Mouse (Mus musculus): ENCODE data around the gene Olfr702. TPM values are rescaled to one million over a fixed set of nuclear protein-coding genes. Genes with fewer than 3 reads are reported as not detected.

Olfr702 gene
- polyA plus RNA-seq, 1 experiment = not detected

DNA sequence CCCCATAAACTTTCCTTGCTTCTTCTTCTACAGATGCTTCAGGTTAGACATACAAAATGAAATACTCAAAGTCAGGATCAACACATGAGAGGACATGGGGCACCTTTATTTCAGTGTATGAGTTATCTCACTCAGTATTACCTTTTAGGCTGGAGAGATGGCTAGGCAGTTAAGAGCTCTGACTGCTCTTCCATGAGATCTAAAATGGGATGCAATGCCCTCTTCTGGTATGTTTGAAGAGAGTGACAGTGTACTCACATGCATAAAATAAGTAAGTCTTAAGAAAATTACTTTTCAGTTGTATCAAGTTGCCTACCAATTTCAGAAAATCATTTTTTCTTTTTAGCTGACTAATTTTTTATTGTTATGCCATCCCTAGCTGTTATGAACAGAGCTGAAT is 45.4 kb downstream of the Olfr702 start:
- no peaks in the 10 kb centered on the region for H3K4me1 ChIP-seq (ENCODE audit: control insufficient read depth, insufficient read depth, low read length)

More for the DNA sequence above, 45.4 kb downstream of the Olfr702 start:
- no peak overlapping the region for H3K27ac ChIP-seq (ENCODE audit: insufficient read depth, low read depth, low read length)
- no peak overlapping the region for H3K4me3 ChIP-seq (ENCODE audit: insufficient read depth, low read depth, low read length)
- TF ChIP-seq CTCF (IDR thresholded peaks at IDR 0.05; ENCODE audit: insufficient read depth, low read depth, low read length) (no peak), POLR2A (IDR thresholded peaks at IDR 0.05; ENCODE audit: insufficient read depth, low read depth, low read length) (no peak)

Other genes starting within 250 kb of the Olfr702 start
- gene Olfr693, start 153.3 kb downstream of the Olfr702 start, polyA plus RNA-seq (2012; ENCODE audit: insufficient read depth, insufficient read length, low replicate concordance, missing spikeins) = not detected in 2 replicates
- gene Olfr694, start 142.1 kb downstream of the Olfr702 start, polyA plus RNA-seq (2012; ENCODE audit: insufficient read depth, insufficient read length, low replicate concordance, missing spikeins) = not detected in 2 replicates
- not detected in 2 replicates for gene Olfr695, start 117.5 kb downstream of the Olfr702 start, polyA plus RNA-seq (2012; ENCODE audit: insufficient read depth, insufficient read length, low replicate concordance, missing spikeins)
- not detected in 2 replicates for gene Olfr697, start 91.5 kb downstream of the Olfr702 start, polyA plus RNA-seq (2012; ENCODE audit: insufficient read depth, insufficient read length, low replicate concordance, missing spikeins)
- not detected in 2 replicates for gene Olfr698, start 78.5 kb downstream of the Olfr702 start, polyA plus RNA-seq (2012; ENCODE audit: insufficient read depth, insufficient read length, low replicate concordance, missing spikeins)
- gene Olfr699, start 40.7 kb downstream of the Olfr702 start, polyA plus RNA-seq (2012; ENCODE audit: insufficient read depth, insufficient read length, low replicate concordance, missing spikeins) = not detected in 2 replicates
- gene Olfr700, start 25.1 kb downstream of the Olfr702 start, polyA plus RNA-seq (2012; ENCODE audit: insufficient read depth, insufficient read length, low replicate concordance, missing spikeins) = not detected in 2 replicates
- gene Olfr701, start 19.8 kb downstream of the Olfr702 start, polyA plus RNA-seq (2012; ENCODE audit: insufficient read depth, insufficient read length, low replicate concordance, missing spikeins) = not detected in 2 replicates
- not detected in 2 replicates for gene Olfr703, start 9.5 kb upstream of the Olfr702 start, polyA plus RNA-seq (2012; ENCODE audit: insufficient read depth, insufficient read length, low replicate concordance, missing spikeins)
- gene Olfr704, start 29.3 kb upstream of the Olfr702 start, polyA plus RNA-seq (2012; ENCODE audit: insufficient read depth, insufficient read length, low replicate concordance, missing spikeins) = not detected in 2 replicates
- not detected in 2 replicates for gene Olfr705, start 43.0 kb upstream of the Olfr702 start, polyA plus RNA-seq (2012; ENCODE audit: insufficient read depth, insufficient read length, low replicate concordance, missing spikeins)
- gene Olfr706, start 54.3 kb upstream of the Olfr702 start, polyA plus RNA-seq (2012; ENCODE audit: insufficient read depth, insufficient read length, low replicate concordance, missing spikeins) = not detected in 2 replicates
- not detected in 2 replicates for gene Olfr707, start 67.3 kb upstream of the Olfr702 start, polyA plus RNA-seq (2012; ENCODE audit: insufficient read depth, insufficient read length, low replicate concordance, missing spikeins)
- gene Olfr1532-ps1, start 74.1 kb upstream of the Olfr702 start, polyA plus RNA-seq (2012; ENCODE audit: insufficient read depth, insufficient read length, low replicate concordance, missing spikeins) = not detected in 2 replicates
- not detected in 2 replicates for gene Olfr709-ps1, start 98.3 kb upstream of the Olfr702 start, polyA plus RNA-seq (2012; ENCODE audit: insufficient read depth, insufficient read length, low replicate concordance, missing spikeins)
- not detected in 2 replicates for gene Olfr710, start 114.4 kb upstream of the Olfr702 start, polyA plus RNA-seq (2012; ENCODE audit: insufficient read depth, insufficient read length, low replicate concordance, missing spikeins)
- gene Olfr6, start 130.0 kb upstream of the Olfr702 start, polyA plus RNA-seq (2012; ENCODE audit: insufficient read depth, insufficient read length, low replicate concordance, missing spikeins) = not detected in 2 replicates
- gene Olfr711, start 141.6 kb upstream of the Olfr702 start, polyA plus RNA-seq (2012; ENCODE audit: insufficient read depth, insufficient read length, low replicate concordance, missing spikeins) = not detected in 2 replicates
- not detected in 2 replicates for gene Olfr2, start 172.2 kb upstream of the Olfr702 start, polyA plus RNA-seq (2012; ENCODE audit: insufficient read depth, insufficient read length, low replicate concordance, missing spikeins)
- not detected in 2 replicates for gene Olfr713, start 197.3 kb upstream of the Olfr702 start, polyA plus RNA-seq (2012; ENCODE audit: insufficient read depth, insufficient read length, low replicate concordance, missing spikeins)
- gene Olfr714, start 237.1 kb upstream of the Olfr702 start, polyA plus RNA-seq (2012; ENCODE audit: insufficient read depth, insufficient read length, low replicate concordance, missing spikeins) = not detected in 2 replicates

Data from olfactory bulb, adult 2 months (tissue).